Mouse (Mus musculus): ENCODE data around the gene Usp53.

The Usp53 gene

GRCm38 (mm10) chr3:122887505-122888301 is 96.6 kb downstream of the Usp53 start:
- DNase-seq (ENCODE audit: inconsistent ontology term) = no peak
